Mouse (Mus musculus) right cerebral cortex, adult 2 months (tissue): ENCODE results near the gene Hnf1b.

ENCODE experiments used
- DNase-seq, 2 experiments: peaks; one replicate each; pipeline ENCODE4 v3.0.0; 2021 to 2022; ENCODE audit warnings: low spot score in 2 of 2

Gene Hnf1b

GRCm38 (mm10) chr11:83852501-83853211 is 2.8 kb downstream of the Hnf1b start:
- DNase-seq, result no peak

GRCm38 (mm10) chr11:83853221-83853792 is 3.4 kb downstream of the Hnf1b start:
- no peak for DNase-seq

- DNase-seq, result no peak
Observed at GRCm38 (mm10) chr11:83854091-83854490, 4.2 kb downstream of the Hnf1b start.

GRCm38 (mm10) chr11:83854707-83855106 is 4.8 kb downstream of the Hnf1b start:
- DNase-seq, result no peak

- no peak for DNase-seq
Observed at GRCm38 (mm10) chr11:83857256-83857655, 7.4 kb downstream of the Hnf1b start.

GRCm38 (mm10) chr11:83865286-83865685 is 15.4 kb downstream of the Hnf1b start:
- no peak for DNase-seq

- no peak for DNase-seq
Observed at GRCm38 (mm10) chr11:83867571-83867970, 17.7 kb downstream of the Hnf1b start.

- DNase-seq, result no peak
Observed at GRCm38 (mm10) chr11:83869147-83869546, 19.3 kb downstream of the Hnf1b start.

GRCm38 (mm10) chr11:83869686-83870085 is 19.8 kb downstream of the Hnf1b start:
- DNase-seq, result no peak

GRCm38 (mm10) chr11:83871780-83872554 is 22.1 kb downstream of the Hnf1b start:
- peak; percentile 63 to 66 for DNase-seq

GRCm38 (mm10) chr11:83873509-83873908 is 23.6 kb downstream of the Hnf1b start:
- DNase-seq, result no peak

GRCm38 (mm10) chr11:83876630-83877029 is 26.8 kb downstream of the Hnf1b start:
- no peak for DNase-seq

GRCm38 (mm10) chr11:83877765-83878164 is 27.9 kb downstream of the Hnf1b start:
- DNase-seq, result no peak

GRCm38 (mm10) chr11:83878417-83878952 is 28.6 kb downstream of the Hnf1b start:
- no peak for DNase-seq

- DNase-seq, result no peak
Observed at GRCm38 (mm10) chr11:83879130-83879529, 29.3 kb downstream of the Hnf1b start.

- no peak for DNase-seq
Observed at GRCm38 (mm10) chr11:83881438-83881837, 31.6 kb downstream of the Hnf1b start.

GRCm38 (mm10) chr11:83882552-83882951 is 32.7 kb downstream of the Hnf1b start:
- no peak for DNase-seq

GRCm38 (mm10) chr11:83883074-83883473 is 33.2 kb downstream of the Hnf1b start:
- DNase-seq, result no peak

GRCm38 (mm10) chr11:83883812-83884211 is 33.9 kb downstream of the Hnf1b start:
- no peak for DNase-seq

- no peak for DNase-seq
Observed at GRCm38 (mm10) chr11:83885175-83885574, 35.3 kb downstream of the Hnf1b start.

- no peak for DNase-seq
Observed at GRCm38 (mm10) chr11:83886746-83887145, 36.9 kb downstream of the Hnf1b start.

- no peak for DNase-seq
Observed at GRCm38 (mm10) chr11:83891366-83891765, 41.5 kb downstream of the Hnf1b start.

- DNase-seq, result no peak
Observed at GRCm38 (mm10) chr11:83893325-83893724, 43.5 kb downstream of the Hnf1b start.
